Mouse (Mus musculus): ENCODE measurements around the gene Gm5475.
"Not testable (repeated sequence)": the region's sequence is repeated elsewhere in the genome, so short reads cannot be mapped to it uniquely, and the experiment has no call there.

The Gm5475 gene

DNA sequence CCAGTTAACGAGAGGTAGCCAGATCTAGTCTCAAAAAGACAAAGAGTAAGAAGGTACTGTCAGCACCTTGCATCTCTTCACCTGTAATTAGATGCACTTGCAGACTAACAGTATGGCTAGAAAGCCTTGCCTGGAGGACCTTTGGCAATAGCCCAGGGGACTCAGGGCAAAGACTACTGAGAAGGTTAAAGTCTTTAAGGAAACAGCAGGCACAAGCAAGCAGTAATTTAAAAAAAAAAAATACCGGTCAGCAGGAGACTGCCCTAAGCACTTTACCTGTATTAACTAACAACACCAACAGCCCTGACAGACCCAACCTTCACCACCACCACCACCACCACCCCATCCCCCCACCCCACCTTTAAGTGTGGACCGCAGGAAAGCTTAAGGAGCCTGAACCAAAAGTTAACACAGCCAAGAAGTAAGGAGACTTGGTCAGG is at the start of gene Gm5475:
Gm5475 (plus strand) TSS at position 390 of the 440 bp plus-strand sequence.
- not testable (repeated sequence) for DNase-seq (ENCODE audit: low spot score)

DNA sequence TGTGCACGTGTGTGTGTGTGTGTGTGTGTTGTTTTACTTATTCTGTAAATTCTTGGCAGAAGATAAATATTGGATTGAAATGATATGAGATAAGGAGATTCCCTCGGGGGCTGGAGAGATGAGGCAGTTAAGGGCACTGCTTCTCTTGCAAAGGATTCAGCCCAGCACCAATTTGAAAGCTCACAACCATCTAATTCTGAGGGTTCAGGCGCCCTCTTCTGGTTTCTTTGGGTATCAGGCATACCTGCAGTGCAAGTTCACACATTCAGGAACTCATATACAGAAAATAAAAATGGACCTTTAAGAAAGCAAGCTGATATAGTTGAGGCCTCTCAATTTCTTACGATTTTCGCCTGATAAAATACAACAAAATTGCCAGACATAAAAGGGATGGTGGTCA is 46.9 kb upstream of the Gm5475 start:
- peak; percentile 42 for DNase-seq (ENCODE audit: low spot score)

DNA sequence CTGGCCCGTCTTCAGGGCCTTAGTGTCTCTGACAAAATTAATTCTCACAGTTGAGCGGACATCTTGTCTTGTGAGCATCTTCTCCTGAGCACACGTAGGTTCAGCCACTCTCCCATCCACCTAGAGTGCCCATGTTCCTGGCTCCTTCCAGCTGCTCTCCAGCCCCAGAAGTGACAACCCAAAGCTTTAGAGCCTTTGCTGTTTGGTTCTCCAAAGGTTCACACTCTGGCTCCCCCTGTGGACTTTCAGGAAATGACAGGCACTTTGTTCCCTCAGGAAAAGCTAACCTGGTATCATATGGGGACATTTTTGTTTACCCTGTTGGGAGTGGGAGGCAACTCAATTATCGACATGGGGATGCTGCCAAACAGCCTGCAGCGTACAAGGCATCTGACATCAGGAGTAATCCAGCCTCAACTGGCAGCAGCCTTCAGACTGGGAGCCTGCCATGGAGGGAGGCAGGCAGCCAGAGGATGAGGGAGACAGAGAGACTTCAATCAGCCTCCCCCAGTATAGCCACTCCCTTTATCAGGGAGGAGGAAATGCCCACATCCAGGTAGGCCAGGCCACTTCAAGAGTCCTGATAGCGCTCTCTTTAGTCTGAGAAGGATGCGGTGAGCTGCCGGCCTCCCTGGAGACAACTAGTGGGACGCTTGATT is 44.0 kb upstream of the Gm5475 start:
- DNase-seq (ENCODE audit: low spot score) = not testable (repeated sequence)

DNA sequence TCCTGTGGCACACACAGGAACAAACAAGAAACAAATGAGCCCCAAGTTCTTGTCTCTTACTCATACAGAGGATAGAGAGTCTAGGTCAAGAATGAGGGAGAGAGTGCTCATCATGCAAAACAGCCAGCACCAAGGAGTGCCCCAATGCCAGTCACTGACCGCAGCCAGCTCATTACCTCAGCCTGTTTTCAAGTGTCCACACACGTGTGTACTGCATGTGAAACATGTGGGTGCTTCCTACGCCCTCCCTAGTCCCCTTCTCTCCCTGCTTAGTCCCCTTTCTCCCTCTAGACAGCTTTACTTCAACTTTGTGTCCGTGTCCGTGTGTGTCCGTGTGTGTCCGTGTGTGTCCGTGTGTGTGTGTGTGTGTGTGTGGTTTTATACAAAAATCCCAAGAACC is 42.3 kb upstream of the Gm5475 start:
- no peak for DNase-seq (ENCODE audit: low spot score)

DNA sequence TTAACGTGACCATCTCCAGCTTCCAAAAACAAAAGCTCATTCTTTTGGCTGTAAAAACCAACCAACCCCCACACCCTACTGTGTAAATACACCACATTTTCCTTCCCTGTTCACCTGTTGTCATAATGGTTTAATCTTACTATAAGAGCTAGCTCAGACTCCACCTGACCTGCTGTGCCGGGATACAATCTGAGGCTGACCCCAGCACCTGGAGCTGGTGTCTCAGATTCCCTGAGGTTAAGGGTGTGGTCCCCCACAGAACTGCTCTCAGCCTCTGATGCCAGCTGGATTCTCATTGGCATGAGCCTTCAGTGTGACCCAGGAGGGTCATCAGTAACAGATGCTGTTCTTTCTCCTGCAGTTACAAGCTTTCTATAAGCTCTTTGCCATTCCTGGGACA is 41.8 kb upstream of the Gm5475 start:
- DNase-seq (ENCODE audit: low spot score) = no peak

DNA sequence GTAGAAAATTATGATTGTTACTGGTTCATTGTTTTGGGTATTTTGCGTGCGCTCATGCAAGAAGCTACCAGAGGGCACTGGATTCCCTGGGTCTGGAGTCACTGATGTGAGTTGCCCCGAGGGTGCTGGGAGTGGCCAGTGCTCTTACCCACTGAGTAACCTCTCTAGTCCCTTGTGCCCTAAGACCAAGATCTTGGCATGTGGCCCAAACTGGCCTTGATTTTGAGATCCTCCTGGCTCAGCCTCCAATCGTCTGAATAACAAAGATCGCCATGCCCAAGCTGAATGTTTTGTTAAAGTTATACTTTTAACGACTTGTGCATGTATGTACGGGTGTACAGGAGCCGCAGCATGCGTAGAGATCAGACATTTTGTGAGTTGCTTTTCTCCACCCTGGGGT is 36.2 kb upstream of the Gm5475 start:
- DNase-seq (ENCODE audit: low spot score) = no peak

DNA sequence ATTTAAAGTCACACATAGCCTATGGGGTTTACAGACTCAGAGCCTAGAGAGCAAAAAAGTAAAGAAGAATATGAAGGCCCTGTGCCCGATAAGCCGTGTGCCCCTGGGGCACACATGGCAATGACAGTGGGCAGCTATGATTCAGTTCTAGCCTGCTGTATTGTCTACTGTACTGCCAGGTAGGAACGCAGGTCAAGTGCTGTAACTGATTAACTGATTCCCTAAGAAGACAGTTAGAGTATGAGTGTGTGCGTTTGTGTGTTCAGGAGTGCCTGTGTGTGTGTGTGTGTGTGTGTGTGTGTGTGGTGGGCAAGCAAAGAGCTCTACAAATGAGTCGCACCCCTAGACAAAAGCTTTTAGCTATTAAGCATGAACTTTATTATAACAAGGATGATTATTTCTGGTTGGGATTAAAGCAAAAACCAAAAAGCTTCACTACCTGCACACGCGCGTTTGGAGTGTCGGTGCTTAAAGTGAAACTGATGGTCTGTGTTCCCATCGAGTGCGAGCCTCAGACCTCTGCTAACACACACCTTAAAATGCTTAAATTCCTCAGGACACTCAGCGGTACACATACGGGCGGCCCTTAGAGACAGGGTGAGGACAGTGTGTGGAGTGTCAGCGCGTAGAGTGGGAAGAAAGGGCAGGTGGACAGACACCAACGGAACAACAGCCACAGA is 34.3 kb upstream of the Gm5475 start:
- DNase-seq (ENCODE audit: low spot score) = no peak

DNA sequence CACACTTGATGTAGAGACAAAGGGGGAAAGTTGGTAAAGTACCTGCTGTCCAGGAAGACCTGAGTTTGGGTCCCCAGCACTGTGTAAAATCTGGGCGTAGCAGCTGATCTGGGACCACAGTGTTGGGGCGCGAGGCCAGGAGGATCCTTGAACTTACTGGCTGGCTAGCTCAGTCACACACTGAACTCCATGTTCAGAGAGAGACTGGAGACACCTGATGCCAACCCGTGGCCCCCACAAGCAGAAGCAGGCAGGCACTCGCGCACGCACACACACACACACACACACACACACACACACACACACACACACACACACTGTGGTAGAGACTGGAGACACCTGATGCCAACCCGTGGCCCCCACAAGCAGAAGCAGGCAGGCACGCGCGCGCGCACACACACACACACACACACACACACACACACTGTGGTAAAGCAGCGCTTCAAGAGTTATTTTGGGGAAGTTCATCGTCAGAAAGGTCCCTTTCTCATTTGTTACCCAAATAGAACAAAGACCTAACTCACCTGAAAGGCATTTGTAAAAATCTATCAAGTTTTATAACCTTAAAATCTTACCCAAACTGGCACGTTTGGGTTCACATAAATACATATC is 33.6 kb upstream of the Gm5475 start:
- DNase-seq (ENCODE audit: low spot score) = no peak

DNA sequence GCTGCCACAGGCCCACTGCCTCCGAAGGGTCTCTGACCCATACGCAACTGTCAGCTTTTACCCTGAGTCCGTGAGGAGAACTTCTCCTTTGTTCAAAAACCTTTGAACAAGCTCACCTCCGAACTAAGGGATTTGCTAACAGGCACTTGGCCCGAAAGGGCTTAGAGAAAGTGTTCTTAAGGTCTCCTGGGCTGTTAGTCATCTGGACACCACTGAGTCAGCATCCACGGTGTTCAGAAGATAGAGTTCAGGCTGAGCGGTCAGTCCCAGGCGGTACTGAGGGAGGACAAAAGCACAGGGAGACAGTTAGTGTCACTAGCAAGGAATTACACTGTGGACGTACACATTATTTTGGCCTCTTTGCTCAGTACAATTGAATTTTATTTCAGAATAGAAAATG is 33.1 kb upstream of the Gm5475 start:
- DNase-seq (ENCODE audit: low spot score) = no peak

DNA sequence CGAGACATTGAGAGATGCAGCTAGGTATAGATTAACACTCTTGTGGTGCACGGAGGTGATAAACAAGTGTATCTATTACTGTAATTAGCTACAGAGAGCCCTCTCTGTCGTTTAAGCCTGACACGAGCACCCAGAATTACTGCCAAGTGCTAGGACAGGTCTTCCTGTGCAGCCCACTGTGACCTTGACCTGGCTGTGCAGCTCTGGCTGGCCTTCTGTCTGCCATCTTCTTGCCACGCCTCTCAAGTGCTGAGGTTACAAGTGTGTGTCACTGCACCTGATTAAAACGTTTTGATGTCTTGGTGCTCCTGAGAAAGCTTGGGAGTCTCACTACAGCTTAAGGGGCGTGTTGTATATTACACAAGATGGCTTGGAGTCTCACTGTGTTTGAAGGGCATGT is 30.9 kb upstream of the Gm5475 start:
- no peak for DNase-seq (ENCODE audit: low spot score)

DNA sequence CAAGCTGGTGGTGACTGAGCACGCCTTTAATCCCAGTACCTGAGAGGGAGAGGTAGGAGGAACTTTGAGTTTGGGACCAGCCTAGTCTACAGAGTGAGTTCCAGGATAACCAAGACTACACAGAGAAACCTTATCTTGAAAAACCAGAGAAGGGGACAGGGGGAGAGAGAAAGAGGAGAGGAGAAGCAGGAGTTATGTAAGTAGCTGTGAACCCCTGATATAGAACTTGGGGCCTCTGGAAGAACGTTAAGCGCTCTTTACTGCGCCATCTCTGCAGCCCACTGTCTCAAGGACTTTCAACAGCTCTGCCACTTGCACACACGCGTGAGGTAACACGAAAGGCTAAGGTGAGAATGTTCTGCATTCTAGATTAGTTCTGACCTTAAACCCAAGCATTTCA is 30.3 kb upstream of the Gm5475 start:
- DNase-seq (ENCODE audit: low spot score) = no peak

DNA sequence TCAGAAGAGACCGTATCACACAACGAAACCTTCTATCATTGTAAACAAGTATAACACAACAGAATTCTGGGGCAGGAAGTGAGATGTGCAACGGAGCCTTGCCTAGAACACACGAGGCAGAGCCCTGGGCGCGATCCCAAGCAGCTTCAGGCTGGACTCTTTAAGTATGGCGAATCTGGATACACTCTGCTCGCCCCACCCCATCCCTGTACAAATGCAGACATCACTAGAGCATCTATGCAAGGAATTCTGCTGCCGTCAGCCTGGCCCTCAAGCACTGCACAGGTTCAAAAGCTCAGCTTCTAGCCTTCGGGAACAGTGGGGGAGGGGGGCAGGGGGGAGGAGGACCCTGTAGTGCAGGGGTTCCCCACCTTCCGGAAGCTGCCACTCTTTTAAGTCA is 28.9 kb upstream of the Gm5475 start:
- no peak for DNase-seq (ENCODE audit: low spot score)

DNA sequence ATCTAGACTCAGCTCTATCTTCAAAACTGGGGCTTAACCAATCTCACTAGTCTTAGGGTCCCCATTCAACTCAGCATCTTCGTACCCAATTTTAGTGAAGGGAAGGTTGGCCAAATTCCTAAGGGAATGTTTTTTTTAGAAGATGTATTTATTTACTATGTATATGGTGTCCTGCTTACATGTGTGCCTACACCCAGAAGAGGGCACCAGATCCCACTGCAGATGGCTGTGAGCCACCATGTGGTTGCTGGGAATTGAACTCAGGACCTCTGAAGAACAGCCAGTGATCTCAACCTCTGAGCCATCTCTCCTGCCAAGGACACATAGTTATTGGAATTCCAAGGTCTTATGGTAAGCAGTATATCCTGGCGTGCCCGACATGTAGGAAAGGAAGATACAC is 26.4 kb upstream of the Gm5475 start:
- no peak for DNase-seq (ENCODE audit: low spot score)

DNA sequence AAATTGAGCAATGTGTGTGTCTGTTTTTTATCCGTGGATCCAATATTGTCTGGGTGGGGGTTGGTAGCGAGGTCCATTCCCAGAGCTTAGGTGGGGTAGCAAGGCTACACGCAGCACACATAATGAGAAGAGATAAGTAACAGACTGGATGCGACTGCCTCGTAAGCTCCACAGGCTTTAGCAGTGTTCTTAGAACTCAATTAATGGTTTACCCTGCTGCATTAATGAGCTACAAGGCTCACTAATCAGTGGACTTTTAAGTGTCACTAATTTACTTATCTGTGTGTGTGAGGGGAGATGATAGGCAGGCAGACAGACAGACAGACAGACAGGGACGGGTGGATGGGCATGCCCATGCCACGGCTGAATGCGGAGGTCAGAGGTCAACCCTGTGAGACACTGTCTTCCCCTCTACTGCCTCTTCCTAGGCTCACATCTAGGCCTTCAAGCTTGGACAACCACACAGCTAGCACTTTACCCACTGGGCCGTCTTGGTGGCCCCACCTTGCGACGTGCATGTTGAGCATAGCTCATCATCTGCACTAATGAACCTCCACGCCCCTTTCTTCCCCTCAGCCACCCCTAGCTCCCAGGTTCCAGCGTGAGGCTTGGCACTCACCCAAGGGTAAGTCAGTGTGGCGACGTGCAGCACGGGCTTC is 21.2 kb upstream of the Gm5475 start:
- DNase-seq (ENCODE audit: low spot score) = no peak

DNA sequence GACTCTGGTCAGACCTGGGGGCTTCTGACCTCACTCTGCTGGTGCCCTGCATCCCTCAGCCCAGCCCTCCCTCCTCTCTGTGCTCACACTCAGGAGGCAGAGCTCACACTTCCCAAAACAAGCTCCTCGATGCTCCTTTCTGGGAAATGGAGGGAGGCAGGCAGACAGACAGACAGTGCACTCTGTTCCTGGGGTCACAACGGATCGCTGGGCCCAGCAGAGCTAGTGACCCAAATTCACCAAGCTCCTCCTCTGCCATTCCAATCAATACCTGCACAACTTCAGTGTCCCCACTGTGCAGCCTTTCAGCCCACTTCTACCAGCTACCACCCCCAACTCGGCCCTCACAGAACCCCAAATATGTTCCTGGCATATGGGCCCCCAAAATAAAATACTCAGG is 20.1 kb upstream of the Gm5475 start:
- DNase-seq (ENCODE audit: low spot score) = no peak

DNA sequence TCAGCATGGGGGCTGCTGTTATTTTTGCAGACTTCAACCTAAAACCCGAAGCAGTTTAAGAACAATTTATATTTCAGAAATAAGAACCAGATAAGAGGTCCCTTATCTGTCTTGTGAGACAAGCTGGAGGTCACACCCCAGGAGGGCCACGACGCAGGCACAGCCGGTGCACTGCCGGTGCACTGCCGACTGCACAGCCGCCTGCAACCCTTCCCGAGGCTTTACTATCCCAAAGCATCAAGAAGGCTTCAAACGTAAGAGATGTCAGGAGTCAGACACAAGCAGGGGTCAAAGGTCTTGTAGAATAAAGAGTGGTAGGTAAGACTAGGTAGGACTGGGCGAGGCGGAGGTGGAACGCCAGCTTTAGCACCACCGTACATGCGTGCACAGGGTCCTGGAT is 19.6 kb upstream of the Gm5475 start:
- DNase-seq (ENCODE audit: low spot score) = no peak

DNA sequence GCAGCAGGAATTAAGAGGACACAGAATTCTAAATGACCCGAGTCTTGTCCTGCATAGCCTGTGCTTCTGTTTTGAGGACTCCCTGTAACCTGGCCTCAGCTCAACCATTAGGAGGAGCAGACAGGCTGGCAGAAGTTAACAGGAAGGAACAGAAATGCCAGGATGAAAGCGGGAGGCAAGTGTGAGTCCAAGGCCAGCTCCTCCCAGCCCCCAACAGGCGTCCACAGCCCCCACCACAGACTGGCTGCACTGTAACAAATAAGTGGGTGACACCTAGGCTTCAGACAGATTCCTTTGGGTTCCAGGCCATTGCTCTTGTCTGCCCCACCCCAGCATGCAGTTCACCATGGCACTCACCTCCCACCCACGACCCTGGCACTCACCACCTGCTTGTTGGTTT is 19.1 kb upstream of the Gm5475 start:
- no peak for DNase-seq (ENCODE audit: low spot score)

DNA sequence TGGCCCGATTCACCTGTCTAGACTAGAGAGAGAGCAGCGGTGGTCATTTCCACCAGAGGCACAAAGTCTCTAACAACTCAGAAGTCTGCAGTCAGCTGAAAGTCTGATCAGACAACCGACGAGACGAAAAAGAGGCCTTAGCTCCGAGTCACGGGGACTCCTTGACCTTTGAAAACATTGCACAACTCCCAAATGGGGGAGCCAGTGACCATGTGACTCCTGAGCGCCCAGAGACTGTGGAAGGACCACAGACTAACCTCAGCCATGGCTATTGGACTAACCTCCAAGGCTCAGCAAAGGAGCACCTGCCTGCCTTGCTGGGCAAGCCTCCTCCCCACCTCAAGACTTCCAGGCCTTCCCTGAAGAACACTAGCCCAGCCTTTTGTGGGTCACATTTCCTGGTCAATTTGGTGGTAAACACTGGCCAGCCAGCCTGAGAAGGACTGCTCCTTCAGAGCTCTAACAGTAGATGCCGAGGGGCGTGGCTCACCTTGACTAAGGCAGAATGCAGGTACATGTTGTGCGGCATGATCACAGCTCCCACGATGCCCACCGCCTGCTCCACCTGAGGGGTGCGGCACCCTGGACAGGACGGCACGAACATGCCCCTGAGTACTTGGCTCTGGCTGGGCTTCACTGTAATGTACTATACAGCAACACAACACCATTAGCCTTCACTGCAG is 18.5 kb upstream of the Gm5475 start:
- no peak for DNase-seq (ENCODE audit: low spot score)

DNA sequence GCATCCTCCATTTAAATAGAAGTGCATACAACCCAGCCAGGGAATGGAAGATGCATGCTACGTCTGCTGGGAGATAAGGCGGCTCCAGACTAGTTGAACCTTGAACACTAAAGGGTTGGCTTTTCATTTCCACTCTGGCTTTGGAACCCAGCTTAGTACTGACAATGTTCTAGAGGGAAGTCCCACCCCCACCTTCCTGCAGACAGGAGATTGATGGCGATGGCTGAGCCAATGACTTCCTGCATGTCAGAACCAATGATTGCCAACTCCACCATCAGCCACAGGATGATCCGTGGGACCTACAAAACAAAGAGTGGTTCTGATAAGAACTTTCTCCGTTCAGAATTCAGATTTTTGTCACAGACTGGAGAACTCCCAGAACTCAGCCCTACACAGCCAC is 15.9 kb upstream of the Gm5475 start:
- DNase-seq (ENCODE audit: low spot score) = no peak

DNA sequence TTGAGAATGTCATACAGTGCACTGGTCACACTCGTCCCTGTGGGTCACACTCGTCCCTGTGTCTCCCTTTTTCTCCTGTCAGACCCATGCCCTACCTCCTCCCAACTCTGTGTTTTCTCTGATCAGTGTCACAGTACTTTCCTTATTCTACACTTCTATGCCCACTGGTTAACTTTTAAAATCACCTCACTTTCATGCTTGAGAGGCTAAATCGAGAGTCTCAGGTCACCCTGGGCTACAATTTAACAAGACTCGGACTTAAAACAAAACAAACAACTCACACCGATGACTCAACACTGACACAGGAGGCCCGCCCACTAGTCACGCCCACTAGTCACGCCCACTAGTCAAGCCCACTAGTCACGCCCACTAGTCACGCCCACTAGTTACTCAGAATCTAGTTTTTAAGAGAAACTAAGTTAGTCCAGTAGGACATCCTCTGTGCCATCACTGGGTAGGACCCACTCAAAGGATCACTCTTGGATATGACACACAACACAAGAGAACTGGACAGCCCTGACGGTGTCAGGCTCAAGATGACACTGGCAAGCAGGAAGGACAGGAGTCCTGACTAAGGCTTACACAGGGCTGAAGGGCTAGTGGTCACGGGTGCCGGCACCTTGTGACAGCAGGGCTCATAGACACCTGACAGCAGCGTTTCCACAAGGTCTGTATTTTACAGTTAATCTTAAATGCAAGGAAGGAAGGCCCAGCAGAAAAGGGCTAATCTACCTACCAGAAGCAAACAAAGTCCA is 10.9 kb upstream of the Gm5475 start:
- DNase-seq (ENCODE audit: low spot score) = no peak

DNA sequence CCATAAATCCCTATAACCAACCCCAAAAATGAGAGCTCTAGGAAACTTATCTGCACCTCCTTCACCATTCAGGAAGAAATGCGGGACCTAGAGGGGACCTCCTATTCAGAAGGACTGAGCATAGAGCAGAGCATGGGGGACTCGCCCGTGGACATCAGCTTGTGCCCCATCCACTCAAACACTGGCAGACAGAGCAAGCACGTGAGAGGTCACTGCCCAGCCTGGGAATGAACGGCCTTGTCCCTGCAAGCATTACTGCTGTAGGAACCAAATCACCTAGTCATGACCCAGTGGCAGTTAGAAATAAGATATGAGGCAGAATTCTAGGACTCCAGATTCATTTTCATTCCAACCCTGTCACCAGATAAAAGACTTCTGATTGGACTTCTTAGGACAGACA is 10.2 kb upstream of the Gm5475 start:
- no peak for DNase-seq (ENCODE audit: low spot score)

DNA sequence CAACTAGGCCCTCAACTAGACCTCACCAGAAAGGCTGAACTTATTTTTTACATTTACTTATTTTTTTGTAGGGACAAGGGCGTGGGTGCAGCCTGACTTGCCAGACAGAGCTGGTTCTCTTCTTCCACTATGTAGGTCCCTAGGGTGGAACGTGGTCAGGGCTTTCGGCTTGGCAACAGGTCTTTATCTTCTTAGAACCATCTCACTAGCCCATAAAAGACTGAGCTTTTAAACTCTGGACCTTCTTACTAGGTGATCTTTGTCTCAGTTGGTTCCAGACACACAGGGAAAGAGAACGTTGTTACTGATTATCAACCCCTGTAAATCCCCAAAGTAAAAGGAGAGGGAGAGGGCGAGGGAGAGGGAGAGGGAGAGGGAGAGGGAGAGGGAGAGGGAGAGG is 8.6 kb upstream of the Gm5475 start:
- DNase-seq (ENCODE audit: low spot score) = no peak
